Mouse (Mus musculus): ENCODE results near the gene Thra. TPM values are rescaled to one million over a fixed set of nuclear protein-coding genes. Genes with fewer than 3 reads are reported as not detected.

Thra gene
- total and polyA plus RNA-seq, 3 experiments, result 22.0 to 50.9 TPM; not detected in 1

GRCm38 (mm10) chr11:98698849-98699640 is 41.4 kb upstream of the Thra start:
- no peak for DNase-seq (ENCODE audit: low read depth, low spot score)

GRCm38 (mm10) chr11:98699911-98700310 is 40.5 kb upstream of the Thra start:
- TF ChIP-seq SIN3A (IDR thresholded peaks at IDR 0.05; ENCODE audit: low read length) (peak; percentile 62; the same call in 1 of the 2 replicates), CTCF (IDR thresholded peaks at IDR 0.05 in 2 of 3, conservative IDR thresholded peaks at IDR 0.05 in 1 of 3; ENCODE audit: control insufficient read depth in 1 of 3, insufficient read depth in 1 of 3, low read depth in 2 of 3, low read length in 3 of 3, poor library complexity in 1 of 3, severe bottlenecking in 1 of 3) (peak; percentile 81 to 99 (median 96)), CHD1 (IDR thresholded peaks at IDR 0.05; ENCODE audit: low read depth, low read length) (no peak), MXI1 (IDR thresholded peaks at IDR 0.05; ENCODE audit: low read depth, low read length) (0 out of 2 replicates have a peak, but pooled peaks have one; percentile 20), ZNF384 (IDR thresholded peaks at IDR 0.05; ENCODE audit: low read depth, low read length) (0 out of 2 replicates have a peak, but pooled peaks have one; percentile 15), ZC3H11A (IDR thresholded peaks at IDR 0.05; ENCODE audit: low read depth, low read length) (peak; percentile 99), ETS1 (IDR thresholded peaks at IDR 0.05; ENCODE audit: low read depth, low read length) (no peak), MAZ (IDR thresholded peaks at IDR 0.05; ENCODE audit: low read depth, low read length) (peak; percentile 69; the same call in 1 of the 2 replicates), ZMIZ1 (IDR thresholded peaks at IDR 0.05; ENCODE audit: low read depth, low read length) (no peak), RCOR1 (IDR thresholded peaks at IDR 0.05; ENCODE audit: low read depth, low read length) (no peak), RAD21 (IDR thresholded peaks at IDR 0.05; ENCODE audit: low read depth, low read length) (peak; percentile 99), SMC3 (IDR thresholded peaks at IDR 0.05; ENCODE audit: low read depth, low read length) (peak; percentile 99)
- Histone ChIP-seq H3K27ac (ENCODE audit: control insufficient read depth, low read depth, low read length) (no peak overlapping the region), H3K27me3 (ENCODE audit: control insufficient read depth in 1 of 2, insufficient read depth in 2 of 2, low read length in 2 of 2) (no peaks in the 10 kb centered on the region), H3K36me3 (ENCODE audit: control insufficient read depth in 1 of 2, insufficient read depth in 2 of 2, low read length in 2 of 2) (no peaks in the 10 kb centered on the region), H3K4me1 (ENCODE audit: control insufficient read depth in 1 of 2, insufficient read depth in 2 of 2, low read length in 2 of 2) (no peaks in the 10 kb centered on the region), H3K9me3 (replicated peaks; ENCODE audit: insufficient read depth, low read length) (no peaks in the 10 kb centered on the region), H3K9ac (ENCODE audit: control insufficient read depth, low read depth, low read length, poor library complexity, severe bottlenecking) (no peak overlapping the region), H3K79me2 (ENCODE audit: control insufficient read depth, insufficient read depth, low read length, poor library complexity) (no peaks in the 10 kb centered on the region), H3K4me3 (ENCODE audit: control insufficient read depth in 1 of 2, insufficient read depth in 1 of 2, low read depth in 2 of 2, low read length in 2 of 2) (no peak overlapping the region)
- peak; percentile 81 for DNase-seq (ENCODE audit: low read depth, low spot score)

More at GRCm38 (mm10) chr11:98698849-98699640, 41.4 kb upstream of the Thra start:
- no peak overlapping the region for H3K9ac ChIP-seq (ENCODE audit: control insufficient read depth, low read depth, low read length, poor library complexity, severe bottlenecking)
- H3K27me3 ChIP-seq (ENCODE audit: control insufficient read depth in 1 of 2, insufficient read depth in 2 of 2, low read length in 2 of 2), result no peaks in the 10 kb centered on the region
- H3K27ac ChIP-seq (ENCODE audit: control insufficient read depth, low read depth, low read length), result no peak overlapping the region
- no peaks in the 10 kb centered on the region for H3K79me2 ChIP-seq (ENCODE audit: control insufficient read depth, insufficient read depth, low read length, poor library complexity)
- H3K9me3 ChIP-seq (replicated peaks; ENCODE audit: insufficient read depth, low read length), result no peaks in the 10 kb centered on the region
- TF ChIP-seq NELFE (IDR thresholded peaks at IDR 0.05; ENCODE audit: low read depth, low read length), result no peak
- no peak for TF ChIP-seq CHD1 (IDR thresholded peaks at IDR 0.05; ENCODE audit: low read depth, low read length)
- TF ChIP-seq TCF12 (IDR thresholded peaks at IDR 0.05; ENCODE audit: low read depth, low read length), result no peak
- no peak for TF ChIP-seq TBP (IDR thresholded peaks at IDR 0.05; ENCODE audit: low read depth, low read length)
- no peak for TF ChIP-seq CHD2 (IDR thresholded peaks at IDR 0.05; ENCODE audit: low read length)
- TF ChIP-seq ELF1 (IDR thresholded peaks at IDR 0.05; ENCODE audit: low read depth, low read length), result no peak
- TF ChIP-seq NRF1 (IDR thresholded peaks at IDR 0.05; ENCODE audit: insufficient read depth, low read depth, low read length, poor library complexity, severe bottlenecking), result no peak
- no peak for TF ChIP-seq E2F4 (IDR thresholded peaks at IDR 0.05; ENCODE audit: borderline replicate concordance, low read depth, low read length)
- no peak for TF ChIP-seq ZNF384 (IDR thresholded peaks at IDR 0.05; ENCODE audit: low read depth, low read length)
- no peak for TF ChIP-seq CTCF (IDR thresholded peaks at IDR 0.05 in 2 of 3, conservative IDR thresholded peaks at IDR 0.05 in 1 of 3; ENCODE audit: control insufficient read depth in 1 of 3, insufficient read depth in 1 of 3, low read depth in 2 of 3, low read length in 3 of 3, poor library complexity in 1 of 3, severe bottlenecking in 1 of 3)
- no peak for TF ChIP-seq MAX (IDR thresholded peaks at IDR 0.05; ENCODE audit: low read length)
- no peak for TF ChIP-seq POLR2A (IDR thresholded peaks at IDR 0.05; ENCODE audit: control insufficient read depth in 1 of 2, insufficient read depth in 1 of 2, low read depth in 1 of 2, low read length in 2 of 2, poor library complexity in 1 of 2)
- TF ChIP-seq JUND (IDR thresholded peaks at IDR 0.05; ENCODE audit: low read depth, low read length), result no peak
- no peak for TF ChIP-seq MEF2A (IDR thresholded peaks at IDR 0.05; ENCODE audit: extremely low read depth, insufficient replicate concordance, low read depth, low read length, poor library complexity, severe bottlenecking)
- TF ChIP-seq MYC (IDR thresholded peaks at IDR 0.05; ENCODE audit: low read depth, low read length), result no peak
- no peak for TF ChIP-seq RCOR1 (IDR thresholded peaks at IDR 0.05; ENCODE audit: low read depth, low read length)
- no peak for TF ChIP-seq POLR2AphosphoS5 (IDR thresholded peaks at IDR 0.05; ENCODE audit: borderline replicate concordance, low read depth, low read length)
- no peak for TF ChIP-seq RAD21 (IDR thresholded peaks at IDR 0.05; ENCODE audit: low read depth, low read length)
- no peak for TF ChIP-seq TAL1 (IDR thresholded peaks at IDR 0.05; ENCODE audit: low read length)
- TF ChIP-seq KAT2A (conservative IDR thresholded peaks at IDR 0.05; ENCODE audit: low read depth, low read length), result no peak
- H3K4me1 ChIP-seq (ENCODE audit: control insufficient read depth in 1 of 2, insufficient read depth in 2 of 2, low read length in 2 of 2), result no peaks in the 10 kb centered on the region
- H3K36me3 ChIP-seq (ENCODE audit: control insufficient read depth in 1 of 2, insufficient read depth in 2 of 2, low read length in 2 of 2), result no peaks in the 10 kb centered on the region
- no peak overlapping the region for H3K4me3 ChIP-seq (ENCODE audit: control insufficient read depth in 1 of 2, insufficient read depth in 1 of 2, low read depth in 2 of 2, low read length in 2 of 2)

All from MEL (cell line).